Mouse (Mus musculus) gastrocnemius, postnatal 36 days (tissue): Measurements from ENCODE around the gene Mcu. TPM values are rescaled to one million over a fixed set of nuclear protein-coding genes. Genes with fewer than 3 reads are reported as not detected.

Source experiments
- DNase-seq, 2 experiments: peaks; one replicate each; pipeline ENCODE4 v3.0.0; 2022
- intact Hi-C: fragments of 180-260 bp; cut with DNase I; formaldehyde crosslinking; loops from one replicate; pipeline ENCODE4 v1.15.1; 2025
- total RNA-seq, 2 experiments: library from RNA; stranded (reverse); gene quantifications; 2 replicates each; pipeline ENCODE4 v1.2.3; 2021

Gene Mcu
- total RNA-seq, 2 experiments from 2014 or later: 39.4 to 43.4 TPM

GRCm38 (mm10) chr10:59504291-59504690 lies 112.2 kb downstream of the Mcu start:
- DNase-seq: no peak

GRCm38 (mm10) chr10:59503433-59504210 lies 112.9 kb downstream of the Mcu start:
- DNase-seq: peak in 1 of 2 experiments; percentile 39
- intact Hi-C loops: no loop called here

More at GRCm38 (mm10) chr10:59504291-59504690, 112.2 kb downstream of the Mcu start:
- intact Hi-C loops: no loop called here

GRCm38 (mm10) chr10:59502381-59502780 lies 114.1 kb downstream of the Mcu start:
- no peak for DNase-seq
- intact Hi-C loops: no loop called here

GRCm38 (mm10) chr10:59501761-59502160 lies 114.7 kb downstream of the Mcu start:
- no peak for DNase-seq
- intact Hi-C loops: no loop called here

DNA sequence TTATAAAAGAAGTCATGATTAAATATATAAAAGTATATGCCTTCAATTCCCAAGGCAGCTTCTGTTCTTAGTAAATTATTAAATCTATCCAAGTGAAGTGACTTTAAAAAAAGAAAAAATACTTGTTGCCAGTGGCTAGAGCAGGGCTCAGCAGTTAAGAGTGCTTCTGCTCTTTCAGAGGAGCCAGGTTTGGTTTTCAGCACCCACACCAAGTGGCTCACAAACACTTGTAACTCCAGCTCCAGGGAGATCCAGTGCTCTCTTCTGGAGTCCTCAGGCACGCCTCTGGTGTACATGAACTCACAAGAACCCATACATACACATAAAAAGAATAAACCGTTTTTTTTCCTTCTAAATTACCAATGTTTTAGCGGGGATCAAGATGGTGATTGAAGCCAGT lies 116.3 kb downstream of the Mcu start:
- intact Hi-C loops: no loop called here
- DNase-seq: no peak

DNA sequence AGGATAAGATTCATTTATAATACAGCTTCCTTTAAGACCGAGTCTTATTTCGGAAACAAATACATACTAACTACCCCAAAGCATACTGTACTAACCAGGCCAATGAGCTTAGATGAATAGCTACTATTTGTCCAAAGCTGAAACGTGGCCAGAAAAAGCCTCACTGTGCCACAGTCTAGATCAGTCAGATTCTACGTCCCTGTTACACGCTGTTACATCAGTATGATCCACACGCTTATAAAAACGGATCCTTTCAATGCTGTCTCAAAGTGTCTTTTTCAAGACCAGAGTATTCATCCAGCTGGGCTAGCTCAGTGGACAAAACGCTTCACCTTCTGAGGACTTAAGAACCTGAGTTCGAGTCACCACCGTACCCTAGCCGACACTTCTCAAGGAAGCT lies 119.5 kb downstream of the Mcu start:
- DNase-seq: no peak
- intact Hi-C loops: loop anchor here (2.0 kb wide), 1 partner anchor 320 kb away; no protein-coding TSS in a partner anchor

GRCm38 (mm10) chr10:59494917-59495316 lies 121.6 kb downstream of the Mcu start:
- intact Hi-C loops: loop anchor here (5.0 kb wide), 2 partner anchors 122 to 372 kb away; partner anchors contain the start of genes Gm10322 and Mcu

GRCm38 (mm10) chr10:59494044-59494443 lies 122.4 kb downstream of the Mcu start:
- intact Hi-C loops: loop anchor here (5.0 kb wide), 2 partner anchors 123 to 373 kb away; partner anchors contain the start of genes Gm10322 and Mcu
- peak in 1 of 2 experiments; percentile 22 for DNase-seq

More at GRCm38 (mm10) chr10:59494917-59495316, 121.6 kb downstream of the Mcu start:
- DNase-seq: no peak

DNA sequence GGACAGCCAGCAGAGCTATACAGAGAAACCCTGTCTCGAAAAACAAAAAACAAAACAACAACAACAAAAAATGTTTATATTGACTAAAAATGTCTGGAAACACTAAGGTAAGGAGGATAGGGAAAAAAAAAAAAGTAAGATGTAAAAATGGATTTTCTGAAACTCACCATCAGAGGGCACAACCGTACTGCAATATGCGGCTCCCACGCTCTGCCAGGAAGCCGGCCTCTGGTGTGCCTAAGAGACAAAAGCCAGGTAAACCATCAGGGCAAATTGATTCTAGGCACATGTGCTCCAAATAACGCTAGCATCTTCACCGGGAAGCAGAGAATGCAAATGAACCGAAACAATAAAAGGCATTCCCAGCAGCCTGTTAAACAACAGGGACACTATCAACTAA lies 125.6 kb downstream of the Mcu start:
- intact Hi-C loops: loop anchor here (5.0 kb wide), 2 partner anchors 126 to 376 kb away; partner anchors contain the start of genes Gm10322 and Mcu
- no peak for DNase-seq

DNA sequence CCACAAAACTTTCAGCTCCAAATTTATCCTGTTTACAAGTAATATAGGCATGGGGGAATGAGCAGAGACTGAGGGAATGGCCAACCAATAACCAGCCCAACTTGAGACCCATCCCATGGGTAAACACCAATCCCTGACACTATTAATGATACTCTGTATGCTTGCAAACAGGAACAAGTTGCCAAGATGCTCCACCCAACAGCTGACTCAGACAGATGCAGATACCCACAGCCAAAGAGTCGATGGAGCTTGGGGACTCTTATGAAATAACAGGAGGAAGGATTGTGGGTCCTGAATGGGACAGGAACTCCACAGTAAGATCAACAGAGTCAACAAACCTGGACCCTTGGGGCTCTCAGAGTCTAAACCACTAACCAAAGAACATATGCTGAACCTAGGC lies 127.1 kb downstream of the Mcu start:
- peak in 1 of 2 experiments; percentile 41 for DNase-seq
- intact Hi-C loops: no loop called here

- DNase-seq: no peak
- intact Hi-C loops: no loop called here
Measured at GRCm38 (mm10) chr10:59487351-59487750, 129.1 kb downstream of the Mcu start.

DNA sequence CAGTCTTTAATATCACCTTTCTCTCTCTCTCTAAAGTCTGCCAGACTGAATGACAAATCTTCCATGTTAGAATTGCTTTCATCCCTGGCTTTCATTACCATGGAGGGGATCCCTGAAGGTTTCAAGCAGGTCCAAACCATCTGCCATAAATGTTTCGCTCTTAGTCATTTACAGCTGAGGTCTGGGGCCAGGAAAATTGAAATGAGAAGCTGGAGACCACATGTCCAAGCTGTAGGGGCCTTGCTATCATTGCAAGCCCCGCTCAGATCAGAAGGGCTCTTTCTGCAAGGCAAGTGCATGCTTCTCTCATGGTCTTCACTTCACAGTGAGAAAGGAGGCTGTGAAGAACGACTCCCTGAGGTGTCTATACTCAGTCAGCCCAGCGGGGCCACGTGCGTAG lies 132.2 kb downstream of the Mcu start:
- DNase-seq: no peak
- intact Hi-C loops: no loop called here

- DNase-seq: no peak
- intact Hi-C loops: no loop called here
Measured at GRCm38 (mm10) chr10:59481381-59481780, 135.1 kb downstream of the Mcu start.

GRCm38 (mm10) chr10:59470451-59470850 lies 146.0 kb downstream of the Mcu start:
- peak; percentile 53 to 69 for DNase-seq
- intact Hi-C loops: no loop called here

DNA sequence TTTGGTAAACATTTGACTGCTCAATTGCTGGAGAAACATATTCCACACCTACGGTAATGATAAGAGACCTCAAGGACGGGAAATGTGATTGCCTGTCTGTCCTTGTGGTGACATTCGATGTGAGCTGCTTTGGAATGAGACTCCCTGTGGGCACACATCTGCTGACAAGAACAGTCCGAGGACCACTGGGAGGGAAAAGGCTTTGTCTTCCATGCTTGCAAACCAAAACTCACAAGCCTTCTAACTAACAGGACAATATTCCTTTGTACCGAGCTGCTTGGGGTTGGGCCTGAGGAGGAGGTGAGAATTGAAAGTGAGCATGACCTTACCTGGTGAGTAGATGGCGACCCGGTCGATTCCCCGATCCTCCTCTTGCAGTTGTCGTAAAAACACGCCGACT lies 149.2 kb downstream of the Mcu start:
- no peak for DNase-seq

GRCm38 (mm10) chr10:59466626-59467025 lies 149.9 kb downstream of the Mcu start:
- intact Hi-C loops: no loop called here

More for the DNA sequence above, 149.2 kb downstream of the Mcu start:
- intact Hi-C loops: no loop called here

DNA sequence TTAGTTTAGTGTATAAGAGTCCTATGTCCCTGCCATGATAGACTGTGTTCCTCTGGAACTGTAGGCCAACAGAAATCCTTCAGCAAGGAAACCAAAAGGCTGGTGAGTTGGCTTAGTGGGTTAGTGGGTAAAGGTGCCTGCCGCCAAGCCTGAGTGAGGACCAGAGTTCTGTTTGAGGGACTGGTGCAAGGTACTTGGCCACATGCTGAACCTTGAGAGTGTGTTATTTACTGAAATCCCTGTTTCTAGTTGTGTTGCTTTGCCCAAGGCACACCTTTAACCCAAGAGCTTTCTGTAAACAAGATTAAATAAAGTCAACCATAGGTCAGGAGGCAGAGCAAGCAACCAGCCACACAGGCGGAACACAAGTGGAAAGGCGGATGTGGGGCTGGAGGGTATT lies 150.9 kb downstream of the Mcu start:
- no peak for DNase-seq
- intact Hi-C loops: no loop called here

More at GRCm38 (mm10) chr10:59466626-59467025, 149.9 kb downstream of the Mcu start:
- no peak for DNase-seq

- intact Hi-C loops: no loop called here
- DNase-seq: no peak
Measured at GRCm38 (mm10) chr10:59462307-59462706, 154.2 kb downstream of the Mcu start.

DNA sequence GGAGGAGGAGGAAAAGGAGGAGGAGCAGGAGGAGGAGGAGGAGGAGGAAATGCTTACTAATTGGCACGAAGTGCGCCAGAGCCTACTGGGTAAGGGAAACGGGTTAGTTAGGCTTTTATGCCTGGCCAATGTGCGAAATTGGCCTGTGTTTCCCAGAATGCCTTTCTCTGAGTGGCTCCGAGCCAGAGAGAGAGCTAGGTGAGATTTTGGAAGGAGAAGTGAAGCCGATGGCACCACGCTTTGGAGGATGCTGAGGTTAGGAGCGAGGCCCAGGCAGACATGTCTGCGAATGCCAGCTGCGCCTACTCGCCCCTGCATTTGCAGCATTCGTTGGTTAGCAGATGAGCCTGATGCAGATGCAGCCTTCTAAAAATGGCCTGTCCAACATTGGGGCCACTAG lies 156.7 kb downstream of the Mcu start:
- intact Hi-C loops: no loop called here
- no peak for DNase-seq

GRCm38 (mm10) chr10:59454631-59455030 lies 161.9 kb downstream of the Mcu start:
- intact Hi-C loops: loop anchor here (5.0 kb wide), 2 partner anchors 363 to 408 kb away; no protein-coding TSS in a partner anchor

DNA sequence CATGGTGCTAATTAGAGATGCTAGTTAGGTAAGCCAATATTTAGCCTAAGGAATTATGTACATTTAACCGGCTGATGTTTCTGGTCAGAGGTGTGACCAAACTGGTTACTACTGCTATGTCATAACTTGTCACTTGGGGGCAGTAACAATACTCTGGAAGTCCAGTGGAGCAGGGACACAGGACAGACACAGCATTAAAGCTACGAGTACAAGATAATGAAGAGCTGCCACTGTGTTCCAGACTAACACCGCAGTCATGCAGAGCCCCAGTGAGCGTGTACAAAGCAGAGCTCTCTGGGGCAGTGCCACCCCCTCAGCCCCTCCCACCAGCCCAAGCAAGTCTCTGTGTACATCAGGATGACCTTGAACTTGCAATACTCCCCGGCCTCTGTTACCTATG lies 164.7 kb downstream of the Mcu start:
- intact Hi-C loops: loop anchor here (5.0 kb wide), 2 partner anchors 365 to 410 kb away; no protein-coding TSS in a partner anchor

More at GRCm38 (mm10) chr10:59454631-59455030, 161.9 kb downstream of the Mcu start:
- no peak for DNase-seq

GRCm38 (mm10) chr10:59447546-59447945 lies 168.9 kb downstream of the Mcu start:
- DNase-seq: no peak
- intact Hi-C loops: no loop called here

More for the DNA sequence above, 164.7 kb downstream of the Mcu start:
- no peak for DNase-seq
